Mouse (Mus musculus) neutrophil, adult 59 days (primary cell): ENCODE data around the gene Gnpda2. TPM values are rescaled to one million over a fixed set of nuclear protein-coding genes. Genes with fewer than 3 reads are reported as not detected.

Experiments
- total RNA-seq, 2 experiments: library from RNA; stranded (reverse); gene quantifications; 1 replicate in 1 of 2; 2 replicates in 1 of 2; pipeline ENCODE4 v1.2.4; 2023

Gene Gnpda2
- 1 to 10 TPM; 4.9 to 5.5 TPM for total RNA-seq

DNA sequence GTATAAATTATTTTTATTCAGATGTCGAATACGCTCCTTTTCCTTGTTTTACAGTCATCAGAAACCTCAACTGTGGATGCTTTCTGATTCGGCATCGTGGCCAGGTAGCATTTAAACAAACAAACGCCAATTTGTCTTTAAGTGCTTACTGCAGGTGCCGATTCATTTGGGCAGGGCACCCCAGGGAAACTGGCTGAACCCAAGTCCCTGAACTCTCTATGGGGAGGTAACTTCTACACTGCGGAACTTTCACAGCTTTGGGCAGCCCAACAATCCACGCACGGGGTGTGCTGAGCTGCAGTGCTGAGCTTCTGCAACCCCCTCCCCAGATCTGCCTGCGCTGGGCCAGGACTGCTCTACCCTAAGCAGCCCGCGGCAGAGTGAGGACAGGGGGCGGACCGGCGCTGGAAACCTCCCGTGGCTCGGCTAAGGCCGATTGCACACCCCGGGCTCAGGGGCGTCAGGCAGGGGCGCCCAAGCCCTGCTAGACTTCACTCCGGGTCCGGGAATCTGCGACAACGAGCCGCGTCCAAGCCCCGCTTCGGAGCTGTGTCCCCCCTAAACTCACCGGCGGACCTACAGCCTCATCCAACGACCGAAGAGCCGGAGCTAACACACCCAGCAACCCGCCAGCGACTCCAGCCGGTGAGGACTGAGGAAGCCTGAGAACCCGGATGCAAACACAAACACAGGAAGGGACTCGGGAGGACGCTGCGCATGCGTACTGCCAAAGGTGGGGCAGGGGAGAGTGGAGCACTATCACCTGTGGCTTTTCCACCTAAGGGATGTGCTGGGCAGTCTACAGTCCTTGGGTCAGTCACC lies at the start of gene Gnpda2:
Gene Gnpda2 (minus strand): TSS at position 701 of the 822 bp plus-strand sequence.

DNA sequence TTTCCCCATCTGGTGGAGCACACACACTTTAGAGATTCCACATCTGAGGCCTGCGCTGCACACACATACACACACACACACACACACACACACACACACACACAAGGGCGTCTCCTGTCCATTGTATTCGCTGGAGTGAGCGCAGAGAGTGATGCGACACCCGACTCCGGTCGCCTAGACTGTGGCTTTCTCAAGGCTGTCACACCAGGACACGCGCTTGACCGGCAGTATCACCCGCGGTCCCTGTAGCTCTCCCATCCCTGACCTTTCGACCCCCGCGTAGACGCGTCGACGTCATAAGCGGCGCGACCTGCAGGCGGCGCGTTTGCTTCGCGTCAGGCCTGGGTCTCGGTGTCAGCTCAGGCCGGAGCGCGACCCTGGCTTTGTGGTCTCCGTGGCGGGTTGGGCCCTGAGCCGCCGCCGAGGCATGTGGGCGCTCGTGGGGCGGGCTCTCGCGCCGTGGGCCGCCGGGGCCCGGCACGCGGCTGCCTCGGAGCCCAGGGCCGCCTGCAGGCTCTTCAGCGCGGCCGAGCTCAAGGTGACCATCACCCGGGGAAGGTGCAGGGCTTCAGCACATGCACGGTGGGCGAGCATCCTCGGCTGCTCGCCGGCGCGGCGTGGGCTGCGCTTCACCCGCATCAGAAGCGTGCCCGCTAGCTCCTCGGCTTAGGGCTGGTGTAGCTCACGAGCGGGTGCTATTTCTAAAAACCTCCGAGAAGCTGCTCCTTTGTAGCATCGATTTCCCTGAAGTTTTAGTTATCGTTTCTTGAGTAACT lies 35.3 kb downstream of the Gnpda2 start, which contains the start of gene Guf1:
Gene Guf1 (plus strand): TSS at position 296 of the 776 bp plus-strand sequence.

DNA sequence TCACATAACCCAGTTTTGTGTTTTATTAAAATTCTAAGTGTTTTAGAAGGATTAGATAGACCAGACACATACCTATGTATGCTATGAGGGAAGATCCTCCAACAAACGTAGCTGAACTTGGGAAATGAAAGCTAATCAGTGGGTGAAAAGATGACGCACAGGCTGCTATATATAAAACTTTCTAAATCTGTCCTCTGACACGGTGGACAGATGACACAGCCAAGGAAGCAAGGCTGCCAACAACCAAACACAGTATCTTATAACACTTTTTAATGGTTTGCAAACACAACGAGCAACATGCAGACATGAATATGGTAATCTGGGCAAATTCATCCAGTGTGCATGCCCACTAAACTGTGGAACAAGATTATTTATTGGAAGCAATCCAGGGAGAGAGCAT lies 49.7 kb downstream of the Gnpda2 start, which contains the start of gene Yipf7:
Gene Yipf7 (minus strand): TSS at position 160 of the 400 bp plus-strand sequence.

Other genes with a start within 250 kb of the Gnpda2 start
- gene Yipf7, start 49.7 kb downstream of the Gnpda2 start, total RNA-seq: not detected
- 10 to 100 TPM in 1 of 2 experiments, 1 to 10 TPM in 1; 8.4 to 10.5 TPM for gene Guf1, start 35.4 kb downstream of the Gnpda2 start, total RNA-seq